Mouse (Mus musculus): ENCODE measurements at regions not wholly inside any gene's neighbourhood (a gene's known extent, or its start where the extent isn't known, plus 50 kb on each side); places are given as distances from the start of the nearest gene placed in this dataset.

GRCm38 (mm10) chr10:121150668-121151067 lies 116.9 kb downstream of the Wif1 start:
- Histone ChIP-seq H3K27me3 (replicated peaks; ENCODE audit: low read depth, poor library complexity, severe bottlenecking) (no peaks in the 10 kb centered on the region), H3K9me3 (no peaks in the 10 kb centered on the region), H3K36me3 (replicated peaks) (no peaks in the 10 kb centered on the region), H3K27ac (replicated peaks) (no peak overlapping the region), H3K4me3 (no peak overlapping the region), H3K4me1 (no peaks in the 10 kb centered on the region)
- no peak for DNase-seq (ENCODE audit: low spot score)
- 89% methylated on average over 9 of the region's 9 CpGs for WGBS

GRCm38 (mm10) chr10:121153625-121154024 lies 119.9 kb downstream of the Wif1 start:
- H3K36me3 ChIP-seq (replicated peaks): no peaks in the 10 kb centered on the region
- no peaks in the 10 kb centered on the region for H3K4me1 ChIP-seq
- DNase-seq (ENCODE audit: low spot score): no peak
- no peaks in the 10 kb centered on the region for H3K9me3 ChIP-seq
- no peak overlapping the region for H3K4me3 ChIP-seq
- H3K27ac ChIP-seq (replicated peaks): no peak overlapping the region
- H3K27me3 ChIP-seq (replicated peaks; ENCODE audit: low read depth, poor library complexity, severe bottlenecking): no peaks in the 10 kb centered on the region
- WGBS: 77% methylated on average over 4 of the region's 4 CpGs

DNA sequence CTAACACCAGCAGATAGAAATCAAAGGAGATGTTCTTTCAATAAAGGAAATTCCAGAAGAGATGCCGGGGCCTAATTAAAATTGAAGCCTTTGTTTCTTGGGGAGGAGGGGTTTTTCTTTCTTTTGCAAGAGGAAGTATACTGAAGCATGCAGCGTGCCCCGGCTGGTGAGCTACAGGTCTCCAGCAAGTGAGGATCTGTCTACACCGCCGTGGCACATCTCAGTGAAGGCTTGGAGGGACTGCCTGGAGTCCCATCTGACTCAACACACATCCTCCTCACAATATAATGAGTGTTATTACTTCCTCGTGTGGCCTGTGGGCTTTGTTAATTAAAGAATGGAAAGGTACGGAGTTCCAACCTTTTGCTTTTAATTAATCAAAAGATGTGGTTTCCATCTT lies 126.7 kb downstream of the Wif1 start:
- H3K27me3 ChIP-seq (replicated peaks; ENCODE audit: low read depth, poor library complexity, severe bottlenecking): no peaks in the 10 kb centered on the region
- no peak overlapping the region for H3K27ac ChIP-seq (replicated peaks)
- H3K4me3 ChIP-seq: no peak overlapping the region
- H3K4me1 ChIP-seq: peaks cover 16% of the 10 kb centered on the region
- no peaks in the 10 kb centered on the region for H3K9me3 ChIP-seq
- H3K36me3 ChIP-seq (replicated peaks): no peaks in the 10 kb centered on the region
- no peak for DNase-seq (ENCODE audit: low spot score)
- 51% methylated on average over 7 of the region's 7 CpGs for WGBS

- WGBS: 86% methylated on average over 11 of the region's 11 CpGs
- DNase-seq (ENCODE audit: low spot score): no peak
- Histone ChIP-seq H3K27me3 (replicated peaks; ENCODE audit: low read depth, poor library complexity, severe bottlenecking) (no peaks in the 10 kb centered on the region), H3K27ac (replicated peaks) (no peak overlapping the region), H3K9me3 (no peaks in the 10 kb centered on the region), H3K4me1 (peaks cover 16% of the 10 kb centered on the region), H3K36me3 (replicated peaks) (no peaks in the 10 kb centered on the region), H3K4me3 (no peak overlapping the region)
Measured at GRCm38 (mm10) chr10:121161201-121161600, 127.4 kb downstream of the Wif1 start.

GRCm38 (mm10) chr10:121174022-121174421 lies 140.3 kb downstream of the Wif1 start:
- Histone ChIP-seq H3K36me3 (replicated peaks) (no peaks in the 10 kb centered on the region), H3K9me3 (no peaks in the 10 kb centered on the region), H3K4me1 (no peaks in the 10 kb centered on the region), H3K27me3 (replicated peaks; ENCODE audit: low read depth, poor library complexity, severe bottlenecking) (no peaks in the 10 kb centered on the region), H3K4me3 (no peak overlapping the region), H3K27ac (replicated peaks) (no peak overlapping the region)
- DNase-seq (ENCODE audit: low spot score): no peak
- WGBS: 94% methylated on average over 9 of the region's 9 CpGs

DNA sequence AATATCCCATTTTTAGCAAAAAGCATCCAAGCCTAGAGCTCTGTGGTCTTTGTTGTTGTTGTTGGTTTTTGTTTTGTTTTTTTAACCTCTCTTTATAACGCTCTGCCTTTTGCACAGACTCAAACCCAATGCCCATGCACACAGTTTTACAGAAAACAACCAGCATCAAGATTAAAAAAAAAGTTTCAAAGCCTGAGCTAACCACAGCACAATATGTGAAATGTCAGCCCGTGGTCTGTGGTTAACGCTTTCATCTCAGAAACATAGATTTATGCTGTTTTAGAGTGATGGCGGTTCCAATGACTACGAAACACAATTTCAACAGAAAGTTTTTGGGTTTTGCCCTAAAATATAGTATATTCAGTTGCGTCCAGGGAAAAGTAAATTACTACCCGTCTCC lies 155.4 kb downstream of the Wif1 start:
- no peak overlapping the region for H3K4me3 ChIP-seq
- H3K27ac ChIP-seq (replicated peaks): no peak overlapping the region
- no peaks in the 10 kb centered on the region for H3K9me3 ChIP-seq
- no peaks in the 10 kb centered on the region for H3K36me3 ChIP-seq (replicated peaks)
- H3K27me3 ChIP-seq (replicated peaks; ENCODE audit: low read depth, poor library complexity, severe bottlenecking): no peaks in the 10 kb centered on the region
- 94% methylated on average over 7 of the region's 7 CpGs for WGBS
- no peaks in the 10 kb centered on the region for H3K4me1 ChIP-seq
- DNase-seq (ENCODE audit: low spot score): no peak

GRCm38 (mm10) chr10:121199236-121199635 lies 151.8 kb downstream of the Tbc1d30 start:
- Histone ChIP-seq H3K36me3 (replicated peaks) (no peaks in the 10 kb centered on the region), H3K27me3 (replicated peaks; ENCODE audit: low read depth, poor library complexity, severe bottlenecking) (peaks cover 23% of the 10 kb centered on the region), H3K4me1 (no peaks in the 10 kb centered on the region), H3K9me3 (no peaks in the 10 kb centered on the region), H3K4me3 (no peak overlapping the region), H3K27ac (replicated peaks) (no peak overlapping the region)
- no peak for DNase-seq (ENCODE audit: low spot score)
- 76% methylated on average over 2 of the region's 2 CpGs for WGBS

DNA sequence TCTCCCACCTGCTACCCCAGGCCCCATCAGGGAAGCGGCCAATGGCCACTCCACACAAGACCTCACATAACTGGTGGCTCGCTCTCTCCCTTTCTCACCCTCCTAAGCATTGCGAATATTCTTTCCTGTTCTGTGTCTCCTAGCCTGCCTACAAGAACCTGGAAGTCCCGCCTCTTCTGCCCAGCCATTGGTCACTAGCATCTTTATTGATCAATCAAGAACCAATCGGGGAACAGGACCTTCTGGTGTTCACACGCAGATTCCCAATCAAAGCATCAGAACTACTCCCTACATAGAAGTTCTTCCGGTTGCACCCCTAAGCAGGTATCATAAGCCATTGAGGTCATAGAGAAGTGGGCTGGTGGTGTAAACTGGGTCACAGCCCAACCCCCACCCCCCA lies 148.5 kb downstream of the Tbc1d30 start:
- Histone ChIP-seq H3K36me3 (replicated peaks) (no peaks in the 10 kb centered on the region), H3K4me1 (peaks cover 14% of the 10 kb centered on the region), H3K9me3 (no peaks in the 10 kb centered on the region), H3K27ac (replicated peaks) (no peak overlapping the region), H3K4me3 (no peak overlapping the region), H3K27me3 (replicated peaks; ENCODE audit: low read depth, poor library complexity, severe bottlenecking) (peaks cover 34% of the 10 kb centered on the region)
- no peak for DNase-seq (ENCODE audit: low spot score)
- 90% methylated on average over 7 of the region's 7 CpGs for WGBS

GRCm38 (mm10) chr10:121205551-121205950 lies 145.5 kb downstream of the Tbc1d30 start:
- DNase-seq (ENCODE audit: low spot score): no peak
- Histone ChIP-seq H3K9me3 (no peaks in the 10 kb centered on the region), H3K36me3 (replicated peaks) (no peaks in the 10 kb centered on the region), H3K27me3 (replicated peaks; ENCODE audit: low read depth, poor library complexity, severe bottlenecking) (peaks cover 36% of the 10 kb centered on the region), H3K27ac (replicated peaks) (no peak overlapping the region), H3K4me3 (no peak overlapping the region), H3K4me1 (peaks cover 14% of the 10 kb centered on the region)
- WGBS: 76% methylated on average over 11 of the region's 11 CpGs

GRCm38 (mm10) chr10:121206002-121206742 lies 144.9 kb downstream of the Tbc1d30 start:
- H3K4me1 ChIP-seq: peaks cover 14% of the 10 kb centered on the region
- no peaks in the 10 kb centered on the region for H3K9me3 ChIP-seq
- H3K27me3 ChIP-seq (replicated peaks; ENCODE audit: low read depth, poor library complexity, severe bottlenecking): peaks cover 35% of the 10 kb centered on the region
- peak; percentile 59 for DNase-seq (ENCODE audit: low spot score)
- peak overlapping the region; percentile 54; the same call in 1 of the 2 replicates for H3K27ac ChIP-seq (replicated peaks)
- no peaks in the 10 kb centered on the region for H3K36me3 ChIP-seq (replicated peaks)
- 0 out of 2 replicates have a peak overlapping the region, but pooled peaks have one; percentile 6 for H3K4me3 ChIP-seq
- 16% methylated on average over 15 of the region's 15 CpGs for WGBS

DNA sequence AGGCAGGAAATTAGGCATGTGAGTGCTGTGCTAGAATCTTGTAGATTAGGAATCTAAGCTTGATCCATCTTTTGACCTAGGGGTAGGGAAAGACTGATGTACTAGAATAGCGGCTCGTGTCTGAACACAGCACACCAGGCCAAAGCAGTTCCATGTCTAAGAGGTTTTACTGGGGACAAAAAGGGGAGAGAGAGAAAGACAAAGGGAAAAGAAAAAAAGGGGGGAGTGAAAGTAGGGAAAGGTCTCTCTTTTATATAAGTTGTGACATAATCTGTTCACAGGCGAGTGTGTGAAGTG lies 144.4 kb downstream of the Tbc1d30 start:
- Histone ChIP-seq H3K27ac (replicated peaks) (peak overlapping the region; percentile 54; the same call in 1 of the 2 replicates), H3K36me3 (replicated peaks) (no peaks in the 10 kb centered on the region), H3K4me3 (no peak overlapping the region), H3K27me3 (replicated peaks; ENCODE audit: low read depth, poor library complexity, severe bottlenecking) (peaks cover 35% of the 10 kb centered on the region), H3K4me1 (peaks cover 14% of the 10 kb centered on the region), H3K9me3 (no peaks in the 10 kb centered on the region)
- DNase-seq (ENCODE audit: low spot score): no peak
- 68% methylated on average over 3 of the region's 3 CpGs for WGBS

All from embryonic facial prominence, embryonic 10.5 days (tissue).